Mouse (Mus musculus) stomach, postnatal 0 days (tissue): ENCODE measurements at regions not wholly inside any gene's neighbourhood (a gene's known extent, or its start where the extent isn't known, plus 50 kb on each side); places are given as distances from the start of the nearest gene placed in this dataset.

Experiments used
- CTCF ChIP-seq: IDR thresholded peaks from 2 replicates; pipeline ENCODE4 v1.5.1; 2016; ENCODE audit warnings: antibody characterized with exemption, low read depth, mild to moderate bottlenecking, moderate library complexity
- EP300 ChIP-seq: optimal IDR thresholded peaks from 2 replicates; pipeline ENCODE3; 2016; ENCODE audit warnings: antibody characterized with exemption

DNA sequence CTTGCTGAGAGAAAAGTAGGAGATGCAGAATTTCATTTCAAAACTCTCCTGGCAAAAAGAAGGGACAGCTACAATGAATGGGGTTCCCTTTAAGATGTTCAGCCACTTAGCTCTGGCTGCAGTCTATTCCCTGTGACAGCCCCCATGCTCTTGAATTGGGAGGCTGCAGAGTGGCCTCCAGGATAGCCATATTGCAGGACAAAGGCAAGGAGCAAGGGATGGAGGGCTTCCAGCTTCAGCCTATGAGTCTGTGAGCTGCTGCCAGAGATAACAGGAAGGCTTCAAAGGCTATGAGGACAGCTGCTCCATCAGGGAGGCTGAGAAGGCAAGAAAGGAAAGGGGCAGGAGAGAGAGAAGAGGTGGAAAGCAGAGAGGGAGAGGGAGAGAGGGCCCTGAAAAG is 256.5 kb upstream of the Negr1 start:
- TF ChIP-seq CTCF (no peak), EP300 (no peak)
